Mouse (Mus musculus) megakaryocyte-erythroid progenitor cell, adult 5-6 weeks (primary cell): ENCODE measurements around the gene Asrgl1. TPM values are rescaled to one million over a fixed set of nuclear protein-coding genes. Genes with fewer than 3 reads are reported as not detected.
A peak's percentile ranks its signal among the peaks of the same experiment; 100 is the strongest.
"Not testable (repeated sequence)": the region's sequence is repeated elsewhere in the genome, so short reads cannot be mapped to it uniquely, and the experiment has no call there.

ENCODE experiments used
- ATAC-seq: replicated peaks from 2 replicates; pipeline ENCODE4 v1.8.0; 2016; ENCODE audit warnings: mild to moderate bottlenecking, inconsistent platforms; ENCODE audit not compliant: severe bottlenecking, poor library complexity, low FRiP score, low TSS enrichment
- total RNA-seq, 2 experiments: library from RNA; stranded (forward) in 1 of 2; stranded (reverse) in 1 of 2; fragments of 200-1000, 215-1000 nt in 1 of 2; fragments of >200 nt in 1 of 2; fragmentation: Nextera tagmentation in 1 of 2; gene quantifications; 2 replicates each; pipeline ENCODE4 v1.2.3; 2014 to 2017

The Asrgl1 gene
- total RNA-seq (2014; fragmentation: Nextera tagmentation) (29.8 and 39.1 TPM in 2 replicates), total RNA-seq (2017) (25.3 and 26.5 TPM in 2 replicates)

- ATAC-seq: peak; percentile 96
Measured at GRCm38 (mm10) chr19:9135512-9136331, at the start of gene Asrgl1. TSS of gene Asrgl1 (minus strand) at chr19:9135636.

GRCm38 (mm10) chr19:9146214-9146613 lies 10.8 kb upstream of the Asrgl1 start:
- no peak for ATAC-seq

GRCm38 (mm10) chr19:9143639-9144125 lies 8.2 kb upstream of the Asrgl1 start:
- no peak for ATAC-seq

- no peak for ATAC-seq
Measured at GRCm38 (mm10) chr19:9143230-9143629, 7.8 kb upstream of the Asrgl1 start.

GRCm38 (mm10) chr19:9140361-9140760 lies 4.9 kb upstream of the Asrgl1 start:
- ATAC-seq: not testable (repeated sequence)

- ATAC-seq: no peak
Measured at GRCm38 (mm10) chr19:9137159-9137558, 1.7 kb upstream of the Asrgl1 start.

GRCm38 (mm10) chr19:9134746-9135511 lies 507 bp downstream of the Asrgl1 start:
- ATAC-seq: peak; percentile 43

GRCm38 (mm10) chr19:9129996-9130395 lies 5.4 kb downstream of the Asrgl1 start:
- ATAC-seq: no peak

- ATAC-seq: peak; percentile 47; the same call in 1 of the 2 replicates
Measured at GRCm38 (mm10) chr19:9128499-9129194, 6.8 kb downstream of the Asrgl1 start.

- not testable (repeated sequence) for ATAC-seq
Measured at GRCm38 (mm10) chr19:9123986-9124385, 11.4 kb downstream of the Asrgl1 start.

- ATAC-seq: no peak
Measured at GRCm38 (mm10) chr19:9122390-9122789, 13.0 kb downstream of the Asrgl1 start.

- no peak for ATAC-seq
Measured at GRCm38 (mm10) chr19:9119655-9120425, 15.6 kb downstream of the Asrgl1 start.

GRCm38 (mm10) chr19:9117275-9117674 lies 18.2 kb downstream of the Asrgl1 start:
- no peak for ATAC-seq

- no peak for ATAC-seq
Measured at GRCm38 (mm10) chr19:9116268-9116667, 19.2 kb downstream of the Asrgl1 start.

GRCm38 (mm10) chr19:9112043-9112442 lies 23.4 kb downstream of the Asrgl1 start:
- no peak for ATAC-seq

GRCm38 (mm10) chr19:9110182-9110869 lies 25.1 kb downstream of the Asrgl1 start:
- ATAC-seq: peak; percentile 52

GRCm38 (mm10) chr19:9108536-9108935 lies 26.9 kb downstream of the Asrgl1 start:
- ATAC-seq: no peak

- peak; percentile 20; the same call in 1 of the 2 replicates for ATAC-seq
Measured at GRCm38 (mm10) chr19:9107379-9107755, 28.1 kb downstream of the Asrgl1 start.
